Mouse (Mus musculus) embryonic fibroblast, embryonic 13.5 days (primary cell): ENCODE results near the gene Cfap299.

Experiments used
- CTCF ChIP-seq: IDR thresholded peaks from 2 replicates; pipeline ENCODE4 v1.5.1; 2011; ENCODE audit warnings: mild to moderate bottlenecking, control low read depth, low read length, moderate library complexity, borderline replicate concordance; ENCODE audit not compliant: insufficient read depth
- POLR2A ChIP-seq: IDR thresholded peaks from 2 replicates; pipeline ENCODE4 v1.6.1; 2011; ENCODE audit warnings: low read depth, mild to moderate bottlenecking, control low read depth, low read length, moderate library complexity

GRCm38 (mm10) chr5:98368822-98369221 is 39.7 kb downstream of the Cfap299 start:
- TF ChIP-seq CTCF (no peak), POLR2A (no peak)
